Mouse (Mus musculus): ENCODE results near the gene Basp1.

- no peak for TF ChIP-seq EP300 (IDR thresholded peaks at IDR 0.05; ENCODE audit: insufficient read depth, low read depth, low read length)
- no peak for TF ChIP-seq CTCF (IDR thresholded peaks at IDR 0.05; ENCODE audit: low read depth, low read length)
Observed at GRCm38 (mm10) chr15:25412171-25412641, 1.4 kb downstream of the Basp1 start.
